Mouse (Mus musculus) left cerebral cortex, postnatal 10 days (tissue): ENCODE results near the gene Ociad1. TPM values are rescaled to one million over a fixed set of nuclear protein-coding genes. Genes with fewer than 3 reads are reported as not detected.

Source experiments
- DNase-seq, 2 experiments: peaks; one replicate each; pipeline ENCODE4 v3.0.0; 2021 to 2022; ENCODE audit warnings: low spot score in 2 of 2, mixed read lengths in 1 of 2; ENCODE audit errors: extremely low spot score in 1 of 2
- intact Hi-C: fragments of 180-260 bp; cut with DNase I; formaldehyde crosslinking; loops from one replicate; pipeline ENCODE4 v1.15.1; 2025
- total RNA-seq, 2 experiments: library from RNA; stranded (reverse); gene quantifications; 2 replicates each; pipeline ENCODE4 v1.2.3; 2021

Ociad1 gene
- total RNA-seq, 2 experiments from 2014 or later, result 356 to 358 TPM

GRCm38 (mm10) chr5:73360240-73360639, 67.7 kb downstream of the Ociad1 start:
- intact Hi-C loops, result no loop called here
- no peak for DNase-seq

- no peak for DNase-seq
- intact Hi-C loops, result no loop called here
Observed at GRCm38 (mm10) chr5:73362338-73362737, 69.8 kb downstream of the Ociad1 start.

DNA sequence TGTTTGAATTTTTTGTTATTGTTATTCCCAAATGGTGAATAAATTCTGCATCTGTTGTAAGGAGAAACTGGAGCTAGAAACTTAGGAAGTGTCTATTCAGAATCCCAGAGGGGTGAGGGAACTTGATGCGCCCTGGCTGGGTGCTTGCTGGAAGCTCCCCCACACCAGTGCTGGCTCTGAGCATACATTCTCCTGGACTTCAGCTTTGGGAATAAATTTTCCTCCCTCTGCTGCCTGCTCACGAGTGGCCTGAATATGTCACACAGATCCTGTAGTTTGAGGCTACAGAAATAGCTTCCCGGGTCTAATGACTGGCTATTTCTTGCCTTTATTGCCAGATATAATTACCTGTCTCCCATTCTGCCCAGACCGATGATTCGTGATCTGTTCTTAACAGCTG, 70.2 kb downstream of the Ociad1 start:
- no peak for DNase-seq
- intact Hi-C loops, result no loop called here

Other genes starting within 250 kb of the Ociad1 start
- gene Fryl, start 36.2 kb upstream of the Ociad1 start, total RNA-seq, result 10 to 100 TPM; 52.1 to 54.5 TPM
- gene Ociad2, start 48.2 kb downstream of the Ociad1 start, total RNA-seq, result 10 to 100 TPM; 48.6 to 55.2 TPM
- 1 to 10 TPM; 6.7 to 8.2 TPM for gene Cwh43, start 113.3 kb downstream of the Ociad1 start, total RNA-seq
- 100 to 1,000 TPM; 102 to 110 TPM for gene Dcun1d4, start 188.2 kb downstream of the Ociad1 start, total RNA-seq